Mouse (Mus musculus) brain, embryonic 14.5 days (tissue): ENCODE data around the gene Olfr243.

Source experiments
- CTCF ChIP-seq: fragments of 200-500 bp; IDR thresholded peaks from 2 replicates; pipeline ENCODE4 v1.5.1; 2012; ENCODE audit warnings: inconsistent platforms, mild to moderate bottlenecking, moderate library complexity, borderline replicate concordance; ENCODE audit not compliant: insufficient read depth, insufficient read length; ENCODE audit errors: extremely low read depth
- POLR2A ChIP-seq: fragments of 200-500 bp; IDR thresholded peaks from 2 replicates; pipeline ENCODE4 v1.6.1; 2012; ENCODE audit warnings: mild to moderate bottlenecking, inconsistent platforms, borderline replicate concordance; ENCODE audit not compliant: poor library complexity, insufficient read depth, insufficient read length, severe bottlenecking; ENCODE audit errors: extremely low read depth

- TF ChIP-seq CTCF = no peak
- TF ChIP-seq POLR2A = no peak
Measured at GRCm38 (mm10) chr7:103757233-103757632, 42.8 kb downstream of the Olfr243 start, which contains the start of gene Olfr630.
